Mouse (Mus musculus): ENCODE measurements around the gene Calr.
A peak's percentile ranks its signal among the peaks of the same experiment; 100 is the strongest.

Gene Calr

GRCm38 (mm10) chr8:84846722-84847572, at the start of gene Calr:
Gene Calr (minus strand): TSS chr8:84846934.
- peak; percentile 100 for DNase-seq

- DNase-seq, result peak in 1 of 2 experiments; percentile 42
Observed at GRCm38 (mm10) chr8:84895963-84896362, 49.2 kb upstream of the Calr start.

- peak; percentile 92 to 94 for DNase-seq
Observed at GRCm38 (mm10) chr8:84893709-84894134, 47.0 kb upstream of the Calr start, which contains the start of gene Gcdh. Gene Gcdh (minus strand): TSS chr8:84893921.

- DNase-seq, result peak in 1 of 2 experiments; percentile 13
Observed at GRCm38 (mm10) chr8:84892993-84893708, 46.4 kb upstream of the Calr start.

- no peak for DNase-seq
Observed at GRCm38 (mm10) chr8:84889141-84889540, 42.4 kb upstream of the Calr start.

GRCm38 (mm10) chr8:84888280-84888679, 41.5 kb upstream of the Calr start:
- no peak for DNase-seq

GRCm38 (mm10) chr8:84884728-84885127, 38.0 kb upstream of the Calr start:
- DNase-seq, result no peak

GRCm38 (mm10) chr8:84878915-84879314, 32.2 kb upstream of the Calr start:
- DNase-seq, result no peak

- peak; percentile 95 for DNase-seq
Observed at GRCm38 (mm10) chr8:84877297-84878035, 30.7 kb upstream of the Calr start.

GRCm38 (mm10) chr8:84874339-84874738, 27.6 kb upstream of the Calr start:
- no peak for DNase-seq

GRCm38 (mm10) chr8:84873016-84873415, 26.3 kb upstream of the Calr start:
- DNase-seq, result no peak

GRCm38 (mm10) chr8:84872309-84872965, 25.7 kb upstream of the Calr start:
- peak; percentile 48 for DNase-seq

- peak; percentile 86 to 87 for DNase-seq
Observed at GRCm38 (mm10) chr8:84871376-84872308, 24.9 kb upstream of the Calr start, which contains the start of gene Syce2. Gene Syce2 (plus strand): TSS chr8:84872111.

- DNase-seq, result peak; percentile 94 to 96
Observed at GRCm38 (mm10) chr8:84856864-84857441, 10.2 kb upstream of the Calr start, which contains the start of gene Farsa. Gene Farsa (plus strand): TSS chr8:84856989.

GRCm38 (mm10) chr8:84856434-84856833, 9.7 kb upstream of the Calr start:
- no peak for DNase-seq

GRCm38 (mm10) chr8:84847684-84848435, 1.1 kb upstream of the Calr start:
- peak; percentile 36 to 45 for DNase-seq

- DNase-seq, result peak in 1 of 2 experiments; percentile 58
Observed at GRCm38 (mm10) chr8:84846094-84846721, 526 bp downstream of the Calr start.

GRCm38 (mm10) chr8:84845355-84846093, 1.2 kb downstream of the Calr start:
- peak; percentile 82 to 83 for DNase-seq

Data from cerebellum, postnatal 10 days (tissue).